Mouse (Mus musculus): Measurements from ENCODE around the gene Ptp4a2. TPM values are rescaled to one million over a fixed set of nuclear protein-coding genes. Genes with fewer than 3 reads are reported as not detected.

Ptp4a2 gene
- polyA plus RNA-seq, 1 experiment from 2014 or later, result 321 TPM

DNA sequence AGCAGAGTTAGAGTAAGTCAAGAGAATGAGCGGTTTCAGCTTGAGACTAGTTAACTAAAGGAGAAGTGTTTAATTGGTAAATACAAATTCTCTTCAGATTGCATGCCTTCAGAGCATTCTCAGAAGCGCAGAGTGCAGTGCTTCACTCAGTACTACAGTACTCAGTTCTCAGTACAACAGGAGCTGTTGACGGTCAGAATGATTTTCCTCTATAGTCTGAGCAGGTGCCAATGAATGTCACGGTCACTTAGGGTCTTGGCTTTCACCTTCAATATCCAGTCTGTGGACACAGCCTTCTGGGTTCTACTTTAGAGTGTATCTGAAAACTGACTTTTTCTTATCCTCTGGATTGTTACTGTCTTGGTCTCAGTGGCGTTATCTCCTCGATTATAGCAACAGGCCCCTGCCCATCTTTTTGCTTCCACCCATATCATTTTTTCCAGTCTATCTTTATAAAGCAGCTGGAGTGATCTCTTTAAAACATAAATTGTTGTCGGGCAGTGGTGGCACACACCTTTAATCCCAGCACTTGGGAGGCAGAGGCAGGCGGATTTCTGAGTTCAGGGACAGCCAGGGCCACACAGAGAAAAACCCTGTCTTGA lies 19.4 kb downstream of the Ptp4a2 start:
- Histone ChIP-seq H3K9ac (ENCODE audit: low read depth, low read length) (no peak overlapping the region), H3K4me3 (ENCODE audit: low read depth, low read length) (no peak overlapping the region), H3K9me3 (ENCODE audit: control insufficient read depth) (no peaks in the 10 kb centered on the region), H3K36me3 (ENCODE audit: control insufficient read depth, insufficient read depth) (no peaks in the 10 kb centered on the region), H3K27ac (ENCODE audit: low read depth, low read length) (no peak overlapping the region), H3K4me1 (replicated peaks; ENCODE audit: control insufficient read depth, insufficient read depth, low read length) (0 out of 2 replicates have a peak, but pooled peaks cover 12% of the 10 kb centered on the region), H3K4me2 (replicated peaks; ENCODE audit: low read depth) (no peak overlapping the region), H3K27me3 (replicated peaks; ENCODE audit: control insufficient read depth, insufficient read depth, low read length) (no peaks in the 10 kb centered on the region)
- ATAC-seq, result no peak
- TF ChIP-seq CTCF (IDR thresholded peaks at IDR 0.05; ENCODE audit: low read depth), result no peak
- 84% methylated on average over 8 of the region's 8 CpGs for WGBS

DNA sequence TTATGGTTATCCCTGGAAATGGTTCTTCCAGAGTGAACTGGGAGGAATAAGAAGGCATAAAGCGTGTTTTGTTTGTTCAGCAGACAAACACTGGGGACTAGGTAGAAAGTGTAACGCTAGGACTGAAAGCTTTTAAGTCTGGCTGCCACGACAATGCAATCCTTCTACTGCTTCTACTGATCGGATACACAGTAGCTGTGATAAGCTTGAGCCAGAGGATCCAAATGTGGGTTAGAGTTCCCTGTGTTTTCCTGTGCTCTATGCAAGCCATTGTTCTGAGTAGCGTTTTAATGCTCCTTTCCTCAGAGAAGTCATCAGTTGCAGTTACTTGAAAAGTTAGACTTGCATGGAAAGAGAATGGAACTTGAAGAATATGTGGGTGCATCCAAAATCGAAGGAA lies 23.6 kb downstream of the Ptp4a2 start:
- 0 out of 2 replicates have a peak, but pooled peaks cover under 1% of the 10 kb centered on the region for H3K4me1 ChIP-seq (replicated peaks; ENCODE audit: control insufficient read depth, insufficient read depth, low read length)
- TF ChIP-seq CTCF (IDR thresholded peaks at IDR 0.05; ENCODE audit: low read depth), result no peak
- ATAC-seq, result no peak
- H3K9me3 ChIP-seq (ENCODE audit: control insufficient read depth), result no peaks in the 10 kb centered on the region
- H3K27ac ChIP-seq (ENCODE audit: low read depth, low read length), result no peak overlapping the region
- no peak overlapping the region for H3K4me2 ChIP-seq (replicated peaks; ENCODE audit: low read depth)
- no peak overlapping the region for H3K9ac ChIP-seq (ENCODE audit: low read depth, low read length)
- H3K36me3 ChIP-seq (ENCODE audit: control insufficient read depth, insufficient read depth), result no peaks in the 10 kb centered on the region
- no peak overlapping the region for H3K4me3 ChIP-seq (ENCODE audit: low read depth, low read length)
- H3K27me3 ChIP-seq (replicated peaks; ENCODE audit: control insufficient read depth, insufficient read depth, low read length), result no peaks in the 10 kb centered on the region
- 33% methylated on average over 6 of the region's 6 CpGs for WGBS

DNA sequence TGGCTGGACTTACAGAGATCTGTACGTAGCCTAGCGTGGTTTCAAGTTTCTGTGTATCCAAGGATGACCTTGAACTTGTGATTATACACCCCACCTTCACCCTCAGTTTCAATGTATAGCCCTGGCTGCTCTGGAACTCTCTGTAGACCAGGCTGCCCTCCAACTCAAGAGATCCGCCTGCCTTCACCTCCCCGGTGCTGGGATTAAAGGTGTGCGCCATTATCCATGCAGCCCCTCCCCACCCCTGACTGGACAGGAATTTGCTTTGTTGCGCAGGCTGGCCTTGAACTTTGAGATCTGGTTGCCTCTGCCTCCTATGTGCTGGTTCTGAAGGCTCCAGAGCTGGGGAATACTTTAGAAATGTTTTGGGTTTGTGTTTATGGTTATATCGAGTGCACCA lies 24.3 kb downstream of the Ptp4a2 start:
- H3K9ac ChIP-seq (ENCODE audit: low read depth, low read length), result no peak overlapping the region
- no peak overlapping the region for H3K4me3 ChIP-seq (ENCODE audit: low read depth, low read length)
- H3K4me2 ChIP-seq (replicated peaks; ENCODE audit: low read depth), result no peak overlapping the region
- H3K36me3 ChIP-seq (ENCODE audit: control insufficient read depth, insufficient read depth), result peaks cover 6% of the 10 kb centered on the region; the same call in 1 of the 2 replicates
- H3K4me1 ChIP-seq (replicated peaks; ENCODE audit: control insufficient read depth, insufficient read depth, low read length), result no peaks in the 10 kb centered on the region
- no peaks in the 10 kb centered on the region for H3K9me3 ChIP-seq (ENCODE audit: control insufficient read depth)
- no peaks in the 10 kb centered on the region for H3K27me3 ChIP-seq (replicated peaks; ENCODE audit: control insufficient read depth, insufficient read depth, low read length)
- H3K27ac ChIP-seq (ENCODE audit: low read depth, low read length), result no peak overlapping the region
- peak; percentile 16; the same call in 1 of the 2 replicates for ATAC-seq
- TF ChIP-seq CTCF (IDR thresholded peaks at IDR 0.05; ENCODE audit: low read depth), result no peak
- WGBS, result 65% methylated on average over 7 of the region's 7 CpGs

DNA sequence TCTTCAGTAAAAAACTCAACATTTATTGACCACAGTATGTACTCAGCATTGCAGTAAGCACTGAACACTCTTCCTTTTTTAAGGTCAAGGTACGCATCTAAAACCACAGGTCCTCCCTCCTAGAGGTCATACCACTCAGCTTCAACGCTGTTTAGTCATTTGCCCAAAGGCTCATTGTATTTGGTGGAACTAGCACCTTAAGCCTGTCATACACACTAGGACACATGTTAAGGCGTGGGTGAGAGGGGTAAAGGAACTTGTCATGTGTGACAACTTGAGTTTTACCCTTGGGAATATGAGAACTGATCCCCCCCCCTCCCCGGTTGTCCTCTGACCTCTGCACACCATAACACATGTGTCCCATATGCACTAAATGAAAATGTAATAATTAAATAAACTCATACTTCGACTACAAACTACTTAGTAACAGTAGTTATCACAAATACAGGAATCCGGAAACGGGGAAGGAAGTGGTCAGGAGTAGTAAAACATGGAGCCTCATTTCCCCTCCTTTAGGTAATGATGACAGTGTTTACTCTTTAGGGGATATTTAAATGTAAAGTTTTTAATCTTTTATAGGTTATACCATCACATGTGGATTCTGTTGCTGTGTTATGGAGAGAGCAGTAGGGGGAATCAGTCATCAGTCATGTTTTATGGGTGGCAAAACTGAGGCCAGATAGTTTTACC lies 29.0 kb downstream of the Ptp4a2 start:
- Histone ChIP-seq H3K9ac (ENCODE audit: low read depth, low read length) (no peak overlapping the region), H3K4me2 (replicated peaks; ENCODE audit: low read depth) (no peak overlapping the region), H3K27ac (ENCODE audit: low read depth, low read length) (no peak overlapping the region), H3K4me1 (replicated peaks; ENCODE audit: control insufficient read depth, insufficient read depth, low read length) (no peaks in the 10 kb centered on the region), H3K27me3 (replicated peaks; ENCODE audit: control insufficient read depth, insufficient read depth, low read length) (no peaks in the 10 kb centered on the region), H3K9me3 (ENCODE audit: control insufficient read depth) (no peaks in the 10 kb centered on the region), H3K36me3 (ENCODE audit: control insufficient read depth, insufficient read depth) (peaks cover 39% of the 10 kb centered on the region), H3K4me3 (ENCODE audit: low read depth, low read length) (no peak overlapping the region)
- TF ChIP-seq CTCF (IDR thresholded peaks at IDR 0.05; ENCODE audit: low read depth), result no peak
- no peak for ATAC-seq
- WGBS, result 88% methylated on average over 7 of the region's 7 CpGs

DNA sequence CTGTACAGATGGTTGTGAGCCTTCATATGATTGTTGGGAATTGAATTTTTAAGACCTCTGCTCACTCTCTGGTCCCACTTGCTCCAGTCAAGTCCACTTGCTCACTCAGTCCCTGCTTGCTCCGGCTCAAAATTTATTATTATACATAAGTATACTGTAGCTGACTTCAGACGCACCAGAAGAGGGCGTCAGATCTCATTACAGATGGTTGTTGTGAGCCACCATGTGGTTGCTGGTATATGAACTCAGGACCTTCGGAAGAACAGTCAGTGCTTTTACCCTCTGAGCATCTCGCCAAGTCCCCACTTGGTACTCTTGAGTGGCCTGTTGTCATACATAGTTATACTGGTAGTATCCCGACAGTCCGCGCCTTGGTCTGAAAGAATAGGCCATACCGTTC lies 35.8 kb downstream of the Ptp4a2 start:
- Histone ChIP-seq H3K4me1 (replicated peaks; ENCODE audit: control insufficient read depth, insufficient read depth, low read length) (no peaks in the 10 kb centered on the region), H3K4me3 (ENCODE audit: low read depth, low read length) (no peak overlapping the region), H3K9ac (ENCODE audit: low read depth, low read length) (no peak overlapping the region), H3K36me3 (ENCODE audit: control insufficient read depth, insufficient read depth) (peaks cover 64% of the 10 kb centered on the region), H3K27me3 (replicated peaks; ENCODE audit: control insufficient read depth, insufficient read depth, low read length) (no peaks in the 10 kb centered on the region), H3K9me3 (ENCODE audit: control insufficient read depth) (no peaks in the 10 kb centered on the region), H3K4me2 (replicated peaks; ENCODE audit: low read depth) (no peak overlapping the region), H3K27ac (ENCODE audit: low read depth, low read length) (no peak overlapping the region)
- peak; percentile 61 for TF ChIP-seq CTCF (IDR thresholded peaks at IDR 0.05; ENCODE audit: low read depth)
- WGBS, result 83% methylated on average over 9 of the region's 9 CpGs
- no peak for ATAC-seq

DNA sequence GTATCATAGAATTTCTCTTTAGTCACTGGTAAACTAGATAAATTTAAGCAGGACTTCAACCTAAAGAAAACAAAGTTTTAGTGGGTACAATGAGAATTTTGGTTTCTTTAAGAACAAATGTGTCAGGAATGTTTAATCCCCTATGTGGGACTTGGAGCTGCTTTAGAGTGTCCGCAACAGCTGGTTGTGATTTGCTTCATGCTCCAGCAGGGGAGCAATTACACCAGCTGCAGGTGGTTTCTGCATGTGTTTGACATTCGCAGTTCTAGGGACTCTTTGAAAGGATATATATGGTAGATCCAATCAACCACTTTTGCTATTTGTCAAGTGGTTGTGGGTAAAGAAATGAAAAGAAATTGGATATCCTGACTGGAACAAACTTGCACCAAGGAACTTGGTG lies 39.5 kb downstream of the Ptp4a2 start:
- H3K4me3 ChIP-seq (ENCODE audit: low read depth, low read length), result no peak overlapping the region
- peak; percentile 48 for TF ChIP-seq CTCF (IDR thresholded peaks at IDR 0.05; ENCODE audit: low read depth)
- no peak overlapping the region for H3K4me2 ChIP-seq (replicated peaks; ENCODE audit: low read depth)
- H3K4me1 ChIP-seq (replicated peaks; ENCODE audit: control insufficient read depth, insufficient read depth, low read length), result no peaks in the 10 kb centered on the region
- H3K9me3 ChIP-seq (ENCODE audit: control insufficient read depth), result no peaks in the 10 kb centered on the region
- peaks cover 36% of the 10 kb centered on the region for H3K36me3 ChIP-seq (ENCODE audit: control insufficient read depth, insufficient read depth)
- ATAC-seq, result no peak
- H3K9ac ChIP-seq (ENCODE audit: low read depth, low read length), result no peak overlapping the region
- WGBS, result 85% methylated on average over 2 of the region's 2 CpGs
- no peaks in the 10 kb centered on the region for H3K27me3 ChIP-seq (replicated peaks; ENCODE audit: control insufficient read depth, insufficient read depth, low read length)
- no peak overlapping the region for H3K27ac ChIP-seq (ENCODE audit: low read depth, low read length)
